Mouse (Mus musculus) liver, adult 2 months (tissue): ENCODE measurements around the gene Gtpbp8.

ENCODE experiments used
- CTCF ChIP-seq: fragments of 200-500 bp; IDR thresholded peaks from 2 replicates; pipeline ENCODE4 v1.5.1; 2011; ENCODE audit warnings: low read depth, low read length, control low read depth
- POLR2A ChIP-seq: fragments of 200-500 bp; IDR thresholded peaks from 2 replicates; pipeline ENCODE4 v1.6.1; 2011; ENCODE audit warnings: low read length, control low read depth; ENCODE audit not compliant: insufficient read depth; ENCODE audit errors: extremely low read depth

GRCm38 (mm10) chr16:44778538-44779147, 32.5 kb upstream of the Gtpbp8 start:
- TF ChIP-seq POLR2A = no peak
- TF ChIP-seq CTCF = no peak
